Mouse (Mus musculus) lung, adult 2 months (tissue): ENCODE results near the gene Sox5.

ENCODE experiments used
- CTCF ChIP-seq: fragments of 200-500 bp; IDR thresholded peaks from 2 replicates; pipeline ENCODE4 v1.5.1; 2011; ENCODE audit warnings: mild to moderate bottlenecking, low read length, control low read depth; ENCODE audit not compliant: insufficient read depth
- POLR2A ChIP-seq: fragments of 200-500 bp; IDR thresholded peaks from 2 replicates; pipeline ENCODE4 v1.6.1; 2011; ENCODE audit warnings: low read depth, mild to moderate bottlenecking, control low read depth, low read length, borderline replicate concordance; ENCODE audit errors: extremely low read depth

- no peak for TF ChIP-seq CTCF
- TF ChIP-seq POLR2A: no peak
These were observed 955.8 kb downstream of the Sox5 start for GRCm38 (mm10) chr6:143825966-143826365.
